Mouse (Mus musculus) CD4-positive, CD25-positive, alpha-beta regulatory T cell, adult 2 months (primary cell): Measurements from ENCODE around the gene Zfp385b.
"Not testable (repeated sequence)": the region's sequence is repeated elsewhere in the genome, so short reads cannot be mapped to it uniquely, and the experiment has no call there.

Source experiments
- DNase-seq: peaks from one replicate; pipeline ENCODE4 v3.0.0-alpha.2; 2012; ENCODE audit warnings: low read depth, low spot score

Gene Zfp385b

GRCm38 (mm10) chr2:77460011-77460410 lies 359.4 kb downstream of the Zfp385b start:
- no peak for DNase-seq

GRCm38 (mm10) chr2:77458431-77458830 lies 361.0 kb downstream of the Zfp385b start:
- DNase-seq = no peak

GRCm38 (mm10) chr2:77457120-77457519 lies 362.3 kb downstream of the Zfp385b start:
- no peak for DNase-seq

GRCm38 (mm10) chr2:77456602-77457001 lies 362.8 kb downstream of the Zfp385b start:
- DNase-seq = no peak

- no peak for DNase-seq
These were observed 365.0 kb downstream of the Zfp385b start for GRCm38 (mm10) chr2:77454341-77454937.

- DNase-seq = no peak
These were observed 365.7 kb downstream of the Zfp385b start for GRCm38 (mm10) chr2:77453786-77454185.

- DNase-seq = not testable (repeated sequence)
These were observed 369.4 kb downstream of the Zfp385b start for GRCm38 (mm10) chr2:77450017-77450416.

- no peak for DNase-seq
These were observed 370.4 kb downstream of the Zfp385b start for GRCm38 (mm10) chr2:77448951-77449480.

GRCm38 (mm10) chr2:77444282-77444681 lies 375.2 kb downstream of the Zfp385b start:
- no peak for DNase-seq

GRCm38 (mm10) chr2:77440591-77440990 lies 378.8 kb downstream of the Zfp385b start:
- no peak for DNase-seq

- no peak for DNase-seq
These were observed 383.1 kb downstream of the Zfp385b start for GRCm38 (mm10) chr2:77436241-77436759.

- no peak for DNase-seq
These were observed 400.0 kb downstream of the Zfp385b start for GRCm38 (mm10) chr2:77419476-77419875.

GRCm38 (mm10) chr2:77418078-77418477 lies 401.4 kb downstream of the Zfp385b start:
- DNase-seq = no peak

- DNase-seq = no peak
These were observed 407.3 kb downstream of the Zfp385b start for GRCm38 (mm10) chr2:77412171-77412570.

- no peak for DNase-seq
These were observed 407.8 kb downstream of the Zfp385b start for GRCm38 (mm10) chr2:77411612-77412011.

- no peak for DNase-seq
These were observed 409.8 kb downstream of the Zfp385b start for GRCm38 (mm10) chr2:77409521-77410135.

GRCm38 (mm10) chr2:77408972-77409371 lies 410.5 kb downstream of the Zfp385b start:
- no peak for DNase-seq

- DNase-seq = no peak
These were observed 417.1 kb downstream of the Zfp385b start for GRCm38 (mm10) chr2:77402329-77402728.

GRCm38 (mm10) chr2:77401438-77402235 lies 417.8 kb downstream of the Zfp385b start:
- DNase-seq = no peak

- no peak for DNase-seq
These were observed 425.6 kb downstream of the Zfp385b start for GRCm38 (mm10) chr2:77393881-77394280.

GRCm38 (mm10) chr2:77388186-77388585 lies 431.3 kb downstream of the Zfp385b start:
- no peak for DNase-seq

- DNase-seq = peak; percentile 38
These were observed 432.9 kb downstream of the Zfp385b start for GRCm38 (mm10) chr2:77386515-77386914.
